Mouse (Mus musculus) liver, adult 2 months (tissue): ENCODE measurements around the gene Abca8a. TPM values are rescaled to one million over a fixed set of nuclear protein-coding genes. Genes with fewer than 3 reads are reported as not detected.

Experiments
- DNase-seq: peaks from one replicate; pipeline ENCODE4 v3.0.0-alpha.2; 2011; ENCODE audit warnings: low read depth, low spot score; ENCODE audit errors: extremely low read depth
- H3K27ac ChIP-seq: fragments of 200-500 bp; replicated peaks from 2 replicates; pipeline ENCODE4 v1.5.1; 2012; ENCODE audit warnings: low read depth, mild to moderate bottlenecking, control low read depth, inconsistent platforms, low read length; ENCODE audit not compliant: insufficient read depth
- H3K27me3 ChIP-seq: fragments of 200-500 bp; 2 replicates; pipeline ENCODE4 v1.6.1; 2012; ENCODE audit warnings: mild to moderate bottlenecking, moderate library complexity, low read length, inconsistent platforms; ENCODE audit not compliant: control insufficient read depth, insufficient read depth
- H3K36me3 ChIP-seq: fragments of 200-500 bp; 2 replicates; pipeline ENCODE4 v1.6.1; 2012; ENCODE audit warnings: low read length, inconsistent platforms; ENCODE audit not compliant: control insufficient read depth, insufficient read depth
- H3K4me1 ChIP-seq: fragments of 200-500 bp; 2 replicates; pipeline ENCODE4 v1.6.1; 2011; ENCODE audit warnings: low read length; ENCODE audit not compliant: control insufficient read depth, insufficient read depth
- H3K4me3 ChIP-seq: fragments of 200-500 bp; 2 replicates; pipeline ENCODE4 v1.5.1; 2011; ENCODE audit warnings: low read depth, mild to moderate bottlenecking, control low read depth, low read length, moderate library complexity; ENCODE audit not compliant: insufficient read depth
- H3K79me2 ChIP-seq: fragments of 200-500 bp; 2 replicates; pipeline ENCODE4 v1.6.1; 2012; ENCODE audit warnings: inconsistent platforms, mild to moderate bottlenecking, low read length, moderate library complexity; ENCODE audit not compliant: control insufficient read depth, insufficient read depth
- H3K9ac ChIP-seq: fragments of 200-500 bp; 2 replicates; pipeline ENCODE4 v1.6.1; 2012; ENCODE audit warnings: low read depth, mild to moderate bottlenecking, control low read depth, inconsistent platforms, low read length
- CTCF ChIP-seq: fragments of 200-500 bp; IDR thresholded peaks from 2 replicates; pipeline ENCODE4 v1.5.1; 2011; ENCODE audit warnings: low read depth, low read length, control low read depth
- POLR2A ChIP-seq: fragments of 200-500 bp; IDR thresholded peaks from 2 replicates; pipeline ENCODE4 v1.6.1; 2011; ENCODE audit warnings: low read length, control low read depth; ENCODE audit not compliant: insufficient read depth; ENCODE audit errors: extremely low read depth
- WGBS: fragments of 180-500 bp; shearing (Covaris S2); methylation state at CpG from one replicate; pipeline ENCODE4 v1.1.7; 2018; 5-methylcytosine and 5-hydroxymethylcytosine counted together
- polyA plus RNA-seq: library from polyadenylated mRNA; depleted of rRNA; stranded (reverse); fragments of >200 nt; gene quantifications from 2 replicates; pipeline ENCODE4 v1.2.3, GENCODE M21; 2012; rRNA removed
- total RNA-seq: library from RNA; depleted of rRNA; stranded (reverse); fragments of >200 nt; gene quantifications from 2 replicates; pipeline ENCODE4 v1.2.3, GENCODE M21; 2014; rRNA removed

The Abca8a gene
- total and polyA plus RNA-seq, 2 experiments: 24.0 to 146 TPM

- no peaks in the 10 kb centered on the region; the same call in 1 of the 2 replicates for H3K4me1 ChIP-seq
Observed at GRCm38 (mm10) chr11:109981872-109982271, 113.9 kb downstream of the Abca8a start.

More at GRCm38 (mm10) chr11:109981872-109982271, 113.9 kb downstream of the Abca8a start:
- Histone ChIP-seq H3K36me3 (peaks cover 29% of the 10 kb centered on the region), H3K79me2 (peaks cover 12% of the 10 kb centered on the region), H3K27me3 (no peaks in the 10 kb centered on the region), H3K27ac (no peak overlapping the region), H3K9ac (no peak overlapping the region), H3K4me3 (no peak overlapping the region)
- 97% methylated on average over 2 of the region's 2 CpGs for WGBS
- DNase-seq: no peak
- TF ChIP-seq POLR2A: no peak
- TF ChIP-seq CTCF: no peak

Other genes with a start within 250 kb of the Abca8a start
- gene Abca8b, start 100.1 kb downstream of the Abca8a start, total RNA-seq: 35.7 and 44.2 TPM in 2 replicates
- gene Abca8b, start 100.1 kb downstream of the Abca8a start, polyA plus RNA-seq: 8.6 and 12.2 TPM in 2 replicates
- 3.6 and 4.1 TPM in 2 replicates for gene Abca9, start 72.2 kb upstream of the Abca8a start, total RNA-seq
- 0.34 and 0.43 TPM in 2 replicates for gene Abca9, start 72.2 kb upstream of the Abca8a start, polyA plus RNA-seq
- gene Abca6, start 155.8 kb upstream of the Abca8a start, total RNA-seq: 285 and 296 TPM in 2 replicates
- gene Abca6, start 155.8 kb upstream of the Abca8a start, polyA plus RNA-seq: 20.9 and 24.9 TPM in 2 replicates
- gene Abca5, start 241.7 kb upstream of the Abca8a start, total RNA-seq: 3.6 and 4.0 TPM in 2 replicates
- gene Abca5, start 241.7 kb upstream of the Abca8a start, polyA plus RNA-seq: 0.49 and 0.58 TPM in 2 replicates